Mouse (Mus musculus) heart, adult 2 months (tissue): Measurements from ENCODE around the gene Phldb3.
A peak's percentile ranks its signal among the peaks of the same experiment; 100 is the strongest.

Experiments
- CTCF ChIP-seq: fragments of 200-600 bp; IDR thresholded peaks from 2 replicates; pipeline ENCODE4 v1.8.1; 2022; ENCODE audit warnings: antibody characterized with exemption, mild to moderate bottlenecking, moderate library complexity
- EP300 ChIP-seq: fragments of 200-500 bp; IDR thresholded peaks from 2 replicates; pipeline ENCODE4 v1.6.1; 2011; ENCODE audit warnings: low read depth, low read length, control low read depth; ENCODE audit not compliant: insufficient read depth
- POLR2A ChIP-seq: fragments of 200-500 bp; IDR thresholded peaks from 2 replicates; pipeline ENCODE4 v1.6.1; 2011; ENCODE audit warnings: mild to moderate bottlenecking, low read depth, low read length, control low read depth; ENCODE audit not compliant: insufficient read depth

GRCm38 (mm10) chr7:24600941-24601597 is 9.5 kb upstream of the Phldb3 start:
- peak; percentile 89 for TF ChIP-seq EP300
- peak; percentile 100 for TF ChIP-seq CTCF
- no peak for TF ChIP-seq POLR2A
